Mouse (Mus musculus): ENCODE measurements around the gene Slc36a1. TPM values are rescaled to one million over a fixed set of nuclear protein-coding genes. Genes with fewer than 3 reads are reported as not detected.

Gene Slc36a1
- polyA plus RNA-seq, 1 experiment = 19.1 TPM

DNA sequence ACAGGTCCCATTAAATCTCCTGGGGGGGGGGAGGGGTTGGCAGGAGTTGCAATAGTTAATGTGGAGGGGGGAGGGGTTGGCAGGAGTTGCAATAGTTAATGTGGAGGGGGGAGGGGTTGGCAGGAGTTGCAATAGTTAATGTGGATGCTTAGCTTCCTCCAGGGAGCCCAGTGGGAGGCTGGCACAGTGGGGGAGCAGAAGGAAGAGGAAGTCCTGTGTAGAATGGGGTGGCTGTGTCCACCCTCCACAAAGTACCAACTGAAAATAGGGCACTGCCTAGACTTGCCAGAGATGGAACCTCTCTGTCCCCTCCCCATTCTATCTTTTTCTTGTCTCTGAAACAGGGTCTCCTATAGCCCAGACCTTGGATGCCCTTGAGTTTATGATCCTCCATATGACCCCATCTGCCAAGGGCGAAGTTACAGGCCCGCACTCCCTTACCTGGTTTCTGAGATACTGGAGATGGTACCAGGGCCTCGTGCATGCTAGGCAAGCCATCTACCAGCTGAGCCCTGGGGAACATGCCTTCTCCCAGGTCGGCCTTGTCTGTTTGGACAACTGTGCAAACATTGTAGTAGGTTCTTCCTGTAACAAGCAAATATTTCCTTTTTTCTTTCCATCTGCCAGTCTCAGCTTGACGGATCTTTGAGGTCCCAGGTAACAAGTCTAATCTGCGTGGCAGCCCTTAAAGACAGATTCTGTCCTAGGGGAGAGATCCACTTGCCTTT lies 5.6 kb downstream of the Slc36a1 start:
- Histone ChIP-seq H3K4me1 (ENCODE audit: control insufficient read depth, insufficient read depth, low read length) (peaks cover 2% of the 10 kb centered on the region; the same call in 1 of the 2 replicates), H3K4me3 (replicated peaks; ENCODE audit: control insufficient read depth, low read depth, low read length) (no peak overlapping the region), H3K27ac (ENCODE audit: control insufficient read depth, insufficient read depth, low read depth, low read length, poor library complexity) (no peak overlapping the region)
- TF ChIP-seq CTCF (IDR thresholded peaks at IDR 0.05; ENCODE audit: control insufficient read depth, insufficient read depth, low read length) (no peak), POLR2A (IDR thresholded peaks at IDR 0.05; ENCODE audit: borderline replicate concordance, control insufficient read depth, low read depth, low read length) (no peak)
- 59% methylated on average over 6 of the region's 6 CpGs for WGBS

GRCm38 (mm10) chr11:55213518-55213917 lies 9.4 kb downstream of the Slc36a1 start:
- TF ChIP-seq POLR2A (IDR thresholded peaks at IDR 0.05; ENCODE audit: borderline replicate concordance, control insufficient read depth, low read depth, low read length) = no peak
- no peak for TF ChIP-seq CTCF (IDR thresholded peaks at IDR 0.05; ENCODE audit: control insufficient read depth, insufficient read depth, low read length)
- no peak overlapping the region for H3K4me3 ChIP-seq (replicated peaks; ENCODE audit: control insufficient read depth, low read depth, low read length)
- 71% methylated on average over 4 of the region's 4 CpGs for WGBS
- no peak overlapping the region for H3K27ac ChIP-seq (ENCODE audit: control insufficient read depth, insufficient read depth, low read depth, low read length, poor library complexity)
- no peaks in the 10 kb centered on the region for H3K4me1 ChIP-seq (ENCODE audit: control insufficient read depth, insufficient read depth, low read length)

DNA sequence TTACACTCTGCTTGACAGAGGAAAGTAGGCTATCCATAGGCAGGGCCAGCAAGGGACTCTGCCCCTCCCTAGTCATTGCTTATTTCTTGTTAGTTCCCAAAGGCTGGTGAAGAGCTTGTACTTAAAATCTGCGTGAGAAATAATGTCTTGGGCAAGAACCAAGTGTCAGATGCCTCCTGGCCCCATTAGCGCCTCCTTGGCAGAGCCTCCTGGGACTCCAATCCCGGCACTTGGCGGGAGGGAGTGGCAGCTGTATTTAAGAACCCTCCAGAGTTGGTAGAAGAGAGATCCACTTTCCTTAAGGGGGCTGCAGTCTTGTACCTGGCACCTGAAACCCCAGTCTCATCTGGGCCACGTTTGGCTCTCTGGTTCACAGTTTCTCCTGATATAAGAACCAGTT lies 10.0 kb downstream of the Slc36a1 start:
- H3K4me3 ChIP-seq (replicated peaks; ENCODE audit: control insufficient read depth, low read depth, low read length) = no peak overlapping the region
- H3K27ac ChIP-seq (ENCODE audit: control insufficient read depth, insufficient read depth, low read depth, low read length, poor library complexity) = no peak overlapping the region
- H3K4me1 ChIP-seq (ENCODE audit: control insufficient read depth, insufficient read depth, low read length) = no peaks in the 10 kb centered on the region
- TF ChIP-seq CTCF (IDR thresholded peaks at IDR 0.05; ENCODE audit: control insufficient read depth, insufficient read depth, low read length) (no peak), POLR2A (IDR thresholded peaks at IDR 0.05; ENCODE audit: borderline replicate concordance, control insufficient read depth, low read depth, low read length) (no peak)
- 90% methylated on average over 5 of the region's 5 CpGs for WGBS

- TF ChIP-seq CTCF (IDR thresholded peaks at IDR 0.05; ENCODE audit: control insufficient read depth, insufficient read depth, low read length) = no peak
- TF ChIP-seq POLR2A (IDR thresholded peaks at IDR 0.05; ENCODE audit: borderline replicate concordance, control insufficient read depth, low read depth, low read length) = no peak
- WGBS = 38% methylated on average over 3 of the region's 3 CpGs
- no peak overlapping the region for H3K4me3 ChIP-seq (replicated peaks; ENCODE audit: control insufficient read depth, low read depth, low read length)
- H3K4me1 ChIP-seq (ENCODE audit: control insufficient read depth, insufficient read depth, low read length) = no peaks in the 10 kb centered on the region
- no peak overlapping the region for H3K27ac ChIP-seq (ENCODE audit: control insufficient read depth, insufficient read depth, low read depth, low read length, poor library complexity)
Observed at GRCm38 (mm10) chr11:55214978-55215377, 10.8 kb downstream of the Slc36a1 start.

GRCm38 (mm10) chr11:55216061-55216460 lies 11.9 kb downstream of the Slc36a1 start:
- Histone ChIP-seq H3K4me1 (ENCODE audit: control insufficient read depth, insufficient read depth, low read length) (no peaks in the 10 kb centered on the region), H3K27ac (ENCODE audit: control insufficient read depth, insufficient read depth, low read depth, low read length, poor library complexity) (no peak overlapping the region), H3K4me3 (replicated peaks; ENCODE audit: control insufficient read depth, low read depth, low read length) (no peak overlapping the region)
- no peak for TF ChIP-seq POLR2A (IDR thresholded peaks at IDR 0.05; ENCODE audit: borderline replicate concordance, control insufficient read depth, low read depth, low read length)
- no peak for TF ChIP-seq CTCF (IDR thresholded peaks at IDR 0.05; ENCODE audit: control insufficient read depth, insufficient read depth, low read length)
- WGBS = 78% methylated on average over 4 of the region's 4 CpGs

DNA sequence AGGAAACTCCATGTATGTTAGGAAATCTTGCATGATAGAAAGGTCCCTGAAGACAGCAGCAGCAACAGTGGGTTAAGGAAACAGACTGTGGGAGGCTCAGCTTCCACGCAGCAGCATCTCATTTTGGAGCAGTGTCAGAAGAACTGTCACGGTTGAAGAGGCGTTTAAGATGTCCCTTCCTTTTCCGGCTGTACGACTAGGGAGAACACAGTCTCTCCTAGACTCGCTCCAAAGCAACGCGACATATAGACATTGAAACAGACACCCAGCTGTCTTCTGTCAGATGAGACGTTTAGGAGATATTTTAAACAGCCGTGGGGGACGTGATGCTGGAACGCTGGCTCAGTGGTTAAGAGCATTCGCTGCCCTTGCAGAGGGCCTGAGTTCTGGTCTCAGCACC lies 12.7 kb downstream of the Slc36a1 start:
- Histone ChIP-seq H3K27ac (ENCODE audit: control insufficient read depth, insufficient read depth, low read depth, low read length, poor library complexity) (no peak overlapping the region), H3K4me1 (ENCODE audit: control insufficient read depth, insufficient read depth, low read length) (no peaks in the 10 kb centered on the region), H3K4me3 (replicated peaks; ENCODE audit: control insufficient read depth, low read depth, low read length) (no peak overlapping the region)
- TF ChIP-seq POLR2A (IDR thresholded peaks at IDR 0.05; ENCODE audit: borderline replicate concordance, control insufficient read depth, low read depth, low read length) (no peak), CTCF (IDR thresholded peaks at IDR 0.05; ENCODE audit: control insufficient read depth, insufficient read depth, low read length) (no peak)
- 88% methylated on average over 13 of the region's 13 CpGs for WGBS

GRCm38 (mm10) chr11:55217418-55217817 lies 13.3 kb downstream of the Slc36a1 start:
- WGBS = 88% methylated on average over 4 of the region's 4 CpGs
- no peak for TF ChIP-seq POLR2A (IDR thresholded peaks at IDR 0.05; ENCODE audit: borderline replicate concordance, control insufficient read depth, low read depth, low read length)
- TF ChIP-seq CTCF (IDR thresholded peaks at IDR 0.05; ENCODE audit: control insufficient read depth, insufficient read depth, low read length) = no peak
- Histone ChIP-seq H3K27ac (ENCODE audit: control insufficient read depth, insufficient read depth, low read depth, low read length, poor library complexity) (no peak overlapping the region), H3K4me3 (replicated peaks; ENCODE audit: control insufficient read depth, low read depth, low read length) (no peak overlapping the region), H3K4me1 (ENCODE audit: control insufficient read depth, insufficient read depth, low read length) (no peaks in the 10 kb centered on the region)

DNA sequence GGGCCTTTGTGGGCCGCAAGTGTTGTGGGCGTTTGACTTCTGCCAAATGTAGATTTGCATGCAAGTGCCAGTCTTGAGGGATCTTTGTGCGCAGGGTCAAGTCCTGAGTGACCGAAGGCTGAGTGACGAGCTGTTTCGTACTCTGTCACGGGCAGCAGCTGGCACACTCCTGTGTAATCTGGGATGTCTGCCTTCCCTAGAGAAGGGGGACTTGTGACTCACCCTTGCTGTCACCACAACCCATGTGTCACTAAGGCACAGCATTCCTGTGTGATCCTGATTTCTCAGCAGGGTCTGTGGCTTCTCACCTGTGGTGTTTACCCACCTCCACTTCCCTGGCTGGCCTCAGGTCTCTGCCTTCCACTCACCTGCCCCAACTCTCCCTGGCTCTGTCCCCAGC lies 13.7 kb downstream of the Slc36a1 start:
- 82% methylated on average over 7 of the region's 7 CpGs for WGBS
- H3K27ac ChIP-seq (ENCODE audit: control insufficient read depth, insufficient read depth, low read depth, low read length, poor library complexity) = no peak overlapping the region
- TF ChIP-seq CTCF (IDR thresholded peaks at IDR 0.05; ENCODE audit: control insufficient read depth, insufficient read depth, low read length) = no peak
- TF ChIP-seq POLR2A (IDR thresholded peaks at IDR 0.05; ENCODE audit: borderline replicate concordance, control insufficient read depth, low read depth, low read length) = no peak
- no peak overlapping the region for H3K4me3 ChIP-seq (replicated peaks; ENCODE audit: control insufficient read depth, low read depth, low read length)
- no peaks in the 10 kb centered on the region for H3K4me1 ChIP-seq (ENCODE audit: control insufficient read depth, insufficient read depth, low read length)

DNA sequence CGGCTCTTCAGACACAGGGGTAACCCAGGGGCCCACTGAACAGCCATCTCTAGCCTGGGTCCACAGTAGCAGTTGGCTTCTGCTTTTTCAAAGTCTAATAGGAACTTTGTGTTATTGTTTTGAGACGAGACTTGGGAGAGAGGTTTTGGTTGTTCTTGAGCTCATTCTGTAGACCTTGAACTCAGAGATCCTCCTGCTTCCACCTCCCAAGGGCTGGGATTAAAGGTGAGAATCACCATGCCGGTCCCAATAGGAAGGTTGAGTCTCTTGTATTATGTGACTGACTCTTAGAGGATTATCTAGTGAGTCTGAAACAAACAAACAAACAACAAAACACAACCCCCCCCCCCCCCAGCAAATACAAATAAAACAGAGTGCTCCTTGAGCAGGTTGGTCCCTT lies 14.3 kb downstream of the Slc36a1 start:
- H3K4me3 ChIP-seq (replicated peaks; ENCODE audit: control insufficient read depth, low read depth, low read length) = no peak overlapping the region
- TF ChIP-seq CTCF (IDR thresholded peaks at IDR 0.05; ENCODE audit: control insufficient read depth, insufficient read depth, low read length) = no peak
- TF ChIP-seq POLR2A (IDR thresholded peaks at IDR 0.05; ENCODE audit: borderline replicate concordance, control insufficient read depth, low read depth, low read length) = no peak
- no peak overlapping the region for H3K27ac ChIP-seq (ENCODE audit: control insufficient read depth, insufficient read depth, low read depth, low read length, poor library complexity)
- H3K4me1 ChIP-seq (ENCODE audit: control insufficient read depth, insufficient read depth, low read length) = no peaks in the 10 kb centered on the region
- 82% methylated on average over 3 of the region's 3 CpGs for WGBS
